Mouse (Mus musculus) liver, postnatal 0 days (tissue): Measurements from ENCODE around the gene Agrp.

Source experiments
- CTCF ChIP-seq: sonication (generic); IDR thresholded peaks from 2 replicates; pipeline ENCODE4 v1.5.1; 2016; ENCODE audit warnings: antibody characterized with exemption, low read depth
- EP300 ChIP-seq: IDR thresholded peaks from 2 replicates; pipeline ENCODE4 v1.6.1; 2016; ENCODE audit warnings: antibody characterized with exemption, low read depth, mild to moderate bottlenecking

DNA sequence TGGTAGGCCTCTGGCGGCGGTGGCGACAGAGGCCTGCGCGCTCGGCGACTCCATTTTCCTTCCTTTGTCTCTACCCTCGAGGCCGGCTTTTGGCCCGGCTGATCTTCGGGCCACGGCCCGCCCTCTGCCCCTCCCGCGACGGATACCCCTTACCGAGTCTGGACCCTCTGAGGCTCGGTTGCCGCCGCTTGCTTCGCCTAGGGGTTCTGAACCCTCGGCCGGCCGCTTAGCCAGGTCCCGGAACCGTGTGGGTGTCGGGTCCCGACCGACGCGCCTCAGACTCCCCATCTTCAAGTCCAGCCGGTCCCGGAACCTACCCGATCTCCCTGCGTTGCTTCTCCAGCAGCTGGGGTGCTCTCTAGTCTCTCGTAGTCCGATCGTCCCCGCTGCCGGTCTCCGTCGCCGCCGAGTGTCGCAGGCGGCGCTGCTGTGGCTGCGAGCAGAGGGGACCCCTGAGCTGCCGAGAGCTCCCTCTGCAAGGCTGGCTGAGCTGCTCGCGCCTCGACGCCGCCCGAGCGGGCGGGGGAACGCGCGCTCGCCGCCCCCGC, at the start of gene Agrp:
- TF ChIP-seq EP300 (no peak), CTCF (peak; percentile 24; the same call in 1 of the 2 replicates)
